Mouse (Mus musculus) stomach, embryonic 16.5 days (tissue): Measurements from ENCODE around the gene Rnf7. TPM values are rescaled to one million over a fixed set of nuclear protein-coding genes. Genes with fewer than 3 reads are reported as not detected.
"Not testable (repeated sequence)": the region's sequence is repeated elsewhere in the genome, so short reads cannot be mapped to it uniquely, and the experiment has no call there.

Source experiments
- ATAC-seq: fragments of 200-750 bp; cut with Nextera tagmentation; 2 replicates; pipeline ENCODE4 v1.8.0; 2017; ENCODE audit warnings: moderate number of reproducible peaks, moderate TSS enrichment; ENCODE audit not compliant: insufficient read depth, low FRiP score
- H3K27ac ChIP-seq: fragments of 300-500 bp; sonication (generic); 2 replicates; pipeline ENCODE4 v1.5.1; 2014; ENCODE audit warnings: low read length
- H3K27me3 ChIP-seq: fragments of 300-500 bp; sonication (generic); 2 replicates; pipeline ENCODE4 v1.6.1; 2014; ENCODE audit warnings: low read length, control low read depth, mixed read lengths; ENCODE audit not compliant: control insufficient read depth, insufficient read depth
- H3K36me3 ChIP-seq: fragments of 300-500 bp; sonication (generic); 2 replicates; pipeline ENCODE4 v1.6.1; 2014; ENCODE audit warnings: low read length; ENCODE audit not compliant: control insufficient read depth, insufficient read depth
- H3K4me1 ChIP-seq: fragments of 300-500 bp; sonication (generic); 2 replicates; pipeline ENCODE4 v1.6.1; 2014; ENCODE audit warnings: low read length, control low read depth, mixed read lengths; ENCODE audit not compliant: control insufficient read depth, insufficient read depth
- H3K4me2 ChIP-seq: fragments of 300-500 bp; sonication (generic); 2 replicates; pipeline ENCODE4 v1.6.1; 2014; ENCODE audit warnings: low read depth, low read length, mixed read lengths
- H3K4me3 ChIP-seq: fragments of 300-500 bp; sonication (generic); replicated peaks from 2 replicates; pipeline ENCODE4 v1.5.1; 2014; ENCODE audit warnings: mild to moderate bottlenecking, low read length
- H3K9ac ChIP-seq: fragments of 300-500 bp; sonication (generic); 2 replicates; pipeline ENCODE4 v1.6.1; 2014; ENCODE audit warnings: low read length
- H3K9me3 ChIP-seq: fragments of 300-500 bp; sonication (generic); replicated peaks from 2 replicates; pipeline ENCODE4 v1.6.1; 2016; ENCODE audit warnings: low read length, control low read depth; ENCODE audit not compliant: control insufficient read depth
- WGBS: fragments of 180-500 bp; shearing (Covaris S2); extraction: QIAGEN DNeasy Blood & Tissue Kit; methylation state at CpG from one replicate; pipeline ENCODE4 v1.1.7; 2014; 5-methylcytosine and 5-hydroxymethylcytosine counted together
- polyA plus RNA-seq: library from polyadenylated mRNA; unstranded; fragments of >200 nt; fragmentation: Nextera tagmentation; extraction: Ambion mirVana; gene quantifications from 2 replicates; pipeline ENCODE4 v1.2.1, GENCODE M21; 2015

The Rnf7 gene
- polyA plus RNA-seq, 1 experiment from 2014 or later = 180 TPM

DNA sequence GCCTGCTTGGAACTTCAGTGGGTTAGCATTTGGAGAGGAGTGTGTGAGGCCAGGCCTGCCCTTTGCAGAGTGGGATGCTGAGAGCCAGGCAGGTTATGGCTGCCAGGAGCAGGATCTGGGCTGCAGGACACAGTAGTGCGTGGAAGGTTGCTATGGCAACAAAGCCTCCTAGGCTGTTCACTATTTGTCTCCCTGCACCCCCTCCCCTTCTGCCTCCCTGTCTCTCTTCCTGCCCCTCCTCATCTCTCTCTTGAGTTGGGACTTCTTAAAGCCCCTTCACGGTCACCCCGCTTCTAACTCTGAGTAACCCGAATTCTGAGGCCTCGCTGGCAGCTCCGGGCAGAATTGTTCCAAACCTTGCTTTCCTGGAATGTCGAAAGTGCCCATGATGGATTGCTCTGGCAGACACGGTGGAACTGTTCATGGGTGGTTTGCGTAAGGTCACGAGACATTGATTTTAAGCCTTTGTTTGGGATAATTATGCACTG is 27.6 kb upstream of the Rnf7 start:
- ATAC-seq = peak; percentile 72
- H3K27ac ChIP-seq = peak overlapping the region; percentile 46; the same call in 1 of the 2 replicates
- 0 out of 2 replicates have a peak overlapping the region, but pooled peaks have one; percentile 10 for H3K9ac ChIP-seq
- peaks cover 8% of the 10 kb centered on the region for H3K4me1 ChIP-seq
- 13% methylated on average over 10 of the region's 10 CpGs for whole genome bisulfite sequencing
- peak overlapping the region; percentile 23; the same call in 1 of the 2 replicates for H3K4me2 ChIP-seq
- no peaks in the 10 kb centered on the region for H3K27me3 ChIP-seq
- H3K4me3 ChIP-seq = no peak overlapping the region; the same call in 1 of the 2 replicates
- H3K9me3 ChIP-seq = no peaks in the 10 kb centered on the region
- H3K36me3 ChIP-seq = no peaks in the 10 kb centered on the region

GRCm38 (mm10) chr9:96505156-96505555 is 26.7 kb upstream of the Rnf7 start:
- H3K27me3 ChIP-seq = no peaks in the 10 kb centered on the region
- H3K4me1 ChIP-seq = peaks cover 10% of the 10 kb centered on the region
- 92% methylated on average over 4 of the region's 4 CpGs for WGBS
- H3K9me3 ChIP-seq = no peaks in the 10 kb centered on the region
- no peak for ATAC-seq
- H3K36me3 ChIP-seq = no peaks in the 10 kb centered on the region
- no peak overlapping the region for H3K27ac ChIP-seq
- H3K4me3 ChIP-seq = no peak overlapping the region
- H3K4me2 ChIP-seq = no peak overlapping the region
- H3K9ac ChIP-seq = no peak overlapping the region

- Histone ChIP-seq H3K36me3 (no peaks in the 10 kb centered on the region), H3K9ac (no peak overlapping the region), H3K9me3 (no peaks in the 10 kb centered on the region), H3K27me3 (no peaks in the 10 kb centered on the region), H3K27ac (no peak overlapping the region), H3K4me1 (peaks cover 10% of the 10 kb centered on the region), H3K4me3 (no peak overlapping the region), H3K4me2 (no peak overlapping the region)
- no peak for ATAC-seq
- 79% methylated on average over 17 of the region's 17 CpGs for WGBS
Observed at GRCm38 (mm10) chr9:96504116-96504895, 25.8 kb upstream of the Rnf7 start.

GRCm38 (mm10) chr9:96502856-96503610 is 24.6 kb upstream of the Rnf7 start:
- Histone ChIP-seq H3K36me3 (no peaks in the 10 kb centered on the region), H3K27ac (no peak overlapping the region), H3K4me2 (no peak overlapping the region), H3K27me3 (no peaks in the 10 kb centered on the region), H3K9me3 (no peaks in the 10 kb centered on the region), H3K9ac (no peak overlapping the region), H3K4me3 (no peak overlapping the region), H3K4me1 (peaks cover 10% of the 10 kb centered on the region)
- 67% methylated on average over 6 of the region's 6 CpGs for WGBS
- ATAC-seq = no peak

GRCm38 (mm10) chr9:96501217-96501616 is 22.7 kb upstream of the Rnf7 start:
- no peak for ATAC-seq
- Histone ChIP-seq H3K4me3 (no peak overlapping the region), H3K27me3 (no peaks in the 10 kb centered on the region), H3K36me3 (no peaks in the 10 kb centered on the region), H3K9me3 (no peaks in the 10 kb centered on the region), H3K27ac (peak overlapping the region; percentile 6; the same call in 1 of the 2 replicates), H3K4me2 (no peak overlapping the region), H3K9ac (no peak overlapping the region), H3K4me1 (peaks cover 9% of the 10 kb centered on the region)
- 34% methylated on average over 7 of the region's 7 CpGs for WGBS

DNA sequence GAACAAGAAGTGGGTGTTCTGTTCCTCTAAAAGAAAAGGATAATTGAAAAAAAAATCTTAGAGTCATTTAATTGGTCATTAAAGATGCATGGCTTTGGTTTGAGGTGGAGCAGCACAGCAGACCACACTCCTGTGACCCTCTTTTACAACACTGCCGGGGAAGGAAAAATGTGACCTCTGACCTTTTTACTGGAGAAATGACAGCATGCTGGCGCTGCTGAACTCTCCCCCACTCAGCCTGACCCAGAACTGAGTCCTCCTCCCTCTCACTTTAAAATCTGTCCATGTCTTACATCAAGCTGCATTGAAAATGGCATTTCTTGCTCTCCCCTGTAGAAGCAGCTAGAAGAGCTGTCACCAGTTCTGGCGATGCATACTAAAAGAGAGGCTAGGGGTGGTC is 14.7 kb upstream of the Rnf7 start:
- ATAC-seq = no peak
- no peaks in the 10 kb centered on the region for H3K27me3 ChIP-seq
- H3K27ac ChIP-seq = no peak overlapping the region
- H3K4me2 ChIP-seq = no peak overlapping the region
- no peaks in the 10 kb centered on the region for H3K9me3 ChIP-seq
- H3K4me3 ChIP-seq = no peak overlapping the region
- H3K9ac ChIP-seq = no peak overlapping the region
- H3K36me3 ChIP-seq = no peaks in the 10 kb centered on the region
- 24% methylated on average over 3 of the region's 3 CpGs for WGBS
- no peaks in the 10 kb centered on the region for H3K4me1 ChIP-seq

- no peaks in the 10 kb centered on the region for H3K9me3 ChIP-seq
- no peaks in the 10 kb centered on the region for H3K27me3 ChIP-seq
- WGBS = 40% methylated on average over 12 of the region's 12 CpGs
- H3K9ac ChIP-seq = no peak overlapping the region
- no peak for ATAC-seq
- H3K4me1 ChIP-seq = no peaks in the 10 kb centered on the region
- no peak overlapping the region; the same call in 1 of the 2 replicates for H3K4me2 ChIP-seq
- H3K27ac ChIP-seq = no peak overlapping the region
- no peak overlapping the region for H3K4me3 ChIP-seq
- no peaks in the 10 kb centered on the region for H3K36me3 ChIP-seq
Observed at GRCm38 (mm10) chr9:96491810-96492209, 13.3 kb upstream of the Rnf7 start.

DNA sequence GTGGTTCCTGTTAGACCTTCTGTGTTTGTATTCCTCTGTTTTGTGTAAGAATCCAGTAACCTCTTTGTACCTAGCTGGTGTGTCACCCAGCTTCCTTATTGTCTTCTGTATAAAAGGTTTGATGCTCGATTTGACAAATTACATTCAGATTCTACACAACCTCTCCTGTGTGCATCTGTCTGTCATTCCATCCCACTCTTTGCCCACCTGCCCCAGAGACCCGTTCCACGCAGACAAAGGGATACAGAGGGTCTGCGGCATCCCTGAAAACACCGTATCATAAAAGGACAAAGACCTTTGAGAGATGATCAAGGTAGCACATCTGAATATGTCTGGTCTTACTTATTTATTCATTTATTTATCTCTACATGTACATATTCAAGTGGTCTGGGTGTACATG is 9.4 kb upstream of the Rnf7 start:
- not testable (repeated sequence) for H3K9ac ChIP-seq, H3K4me1 ChIP-seq, H3K4me3 ChIP-seq, H3K36me3 ChIP-seq, H3K27me3 ChIP-seq, ATAC-seq, H3K9me3 ChIP-seq, H3K4me2 ChIP-seq, H3K27ac ChIP-seq
- WGBS = 87% methylated on average over 5 of the region's 5 CpGs

- no peaks in the 10 kb centered on the region for H3K4me1 ChIP-seq
- H3K36me3 ChIP-seq = no peaks in the 10 kb centered on the region
- no peaks in the 10 kb centered on the region for H3K9me3 ChIP-seq
- H3K27ac ChIP-seq = no peak overlapping the region
- H3K4me3 ChIP-seq = no peak overlapping the region
- ATAC-seq = no peak
- no peaks in the 10 kb centered on the region for H3K27me3 ChIP-seq
- H3K4me2 ChIP-seq = no peak overlapping the region
- H3K9ac ChIP-seq = no peak overlapping the region
- 69% methylated on average over 2 of the region's 2 CpGs for WGBS
Observed at GRCm38 (mm10) chr9:96483648-96484047, 5.2 kb upstream of the Rnf7 start.
